Mouse (Mus musculus) neural tube, embryonic 15.5 days (tissue): Measurements from ENCODE around the gene Kcnk10. TPM values are rescaled to one million over a fixed set of nuclear protein-coding genes. Genes with fewer than 3 reads are reported as not detected.

ENCODE experiments used
- ATAC-seq: fragments of 200-750 bp; cut with Nextera tagmentation; 2 replicates; pipeline ENCODE4 v1.8.0; 2017; ENCODE audit warnings: mild to moderate bottlenecking, moderate TSS enrichment, moderate library complexity; ENCODE audit not compliant: low FRiP score
- H3K27ac ChIP-seq: fragments of 300-500 bp; sonication (generic); replicated peaks from 2 replicates; pipeline ENCODE4 v1.5.1; 2015; ENCODE audit warnings: mild to moderate bottlenecking, inconsistent platforms
- H3K27me3 ChIP-seq: fragments of 300-500 bp; sonication (generic); replicated peaks from 2 replicates; pipeline ENCODE4 v1.6.1; 2015; ENCODE audit warnings: inconsistent platforms
- H3K36me3 ChIP-seq: fragments of 300-500 bp; sonication (generic); 2 replicates; pipeline ENCODE4 v1.6.1; 2015; ENCODE audit warnings: inconsistent platforms
- H3K4me1 ChIP-seq: fragments of 300-500 bp; sonication (generic); 2 replicates; pipeline ENCODE4 v1.6.1; 2015; ENCODE audit warnings: inconsistent platforms
- H3K4me2 ChIP-seq: fragments of 300-500 bp; sonication (generic); 2 replicates; pipeline ENCODE4 v1.6.1; 2015; ENCODE audit warnings: inconsistent platforms, mild to moderate bottlenecking, moderate library complexity
- H3K4me3 ChIP-seq: fragments of 300-500 bp; sonication (generic); replicated peaks from 2 replicates; pipeline ENCODE4 v1.5.1; 2015; ENCODE audit warnings: mild to moderate bottlenecking, inconsistent platforms
- H3K9ac ChIP-seq: fragments of 300-500 bp; sonication (generic); replicated peaks from 2 replicates; pipeline ENCODE4 v1.6.1; 2015; ENCODE audit warnings: mild to moderate bottlenecking, inconsistent platforms
- H3K9me3 ChIP-seq: fragments of 300-500 bp; sonication (generic); replicated peaks from 2 replicates; pipeline ENCODE4 v1.6.1; 2016; ENCODE audit warnings: inconsistent platforms
- whole genome bisulfite sequencing: fragments of 180-500 bp; shearing (Covaris S2); methylation state at CpG from one replicate; pipeline ENCODE4 v1.1.7; 2015; ENCODE audit warnings: mixed read lengths; 5-methylcytosine and 5-hydroxymethylcytosine counted together
- polyA plus RNA-seq: library from polyadenylated mRNA; unstranded; fragments of >200 nt; fragmentation: Nextera tagmentation; extraction: Ambion mirVana; gene quantifications from 2 replicates; pipeline ENCODE4 v1.2.1, GENCODE M21; 2015

The Kcnk10 gene
- polyA plus RNA-seq, 1 experiment from 2014 or later, result 31.5 TPM

DNA sequence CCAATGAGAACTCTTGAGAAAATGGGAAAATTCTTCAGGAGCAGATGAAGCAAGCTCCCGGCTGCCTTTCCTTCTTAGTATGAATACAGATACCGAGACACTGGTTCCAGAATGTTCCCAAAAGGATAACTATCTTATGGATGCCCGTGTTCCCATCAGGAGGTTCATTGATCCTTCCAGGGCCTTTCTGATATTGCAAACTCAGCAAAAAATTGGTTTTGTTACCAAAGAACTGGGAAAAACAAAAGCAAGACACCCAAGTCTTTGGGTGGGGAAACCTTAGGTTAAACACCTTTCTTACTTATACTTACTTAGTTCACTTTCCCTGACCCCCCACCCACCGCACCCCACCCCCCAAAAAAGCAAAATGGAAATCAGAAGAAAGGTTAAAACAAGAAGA lies 188.5 kb downstream of the Kcnk10 start:
- Histone ChIP-seq H3K27me3 (no peaks in the 10 kb centered on the region), H3K4me2 (no peak overlapping the region), H3K27ac (no peak overlapping the region), H3K9ac (no peak overlapping the region), H3K36me3 (no peaks in the 10 kb centered on the region), H3K4me1 (no peaks in the 10 kb centered on the region), H3K4me3 (no peak overlapping the region), H3K9me3 (no peaks in the 10 kb centered on the region)
- ATAC-seq, result no peak
- WGBS, result 94% methylated on average over 4 of the region's 4 CpGs

Other genes starting within 250 kb of the Kcnk10 start
- 29.4 and 34.9 TPM in 2 replicates for gene Spata7, start 49.8 kb upstream of the Kcnk10 start, polyA plus RNA-seq
- gene Ptpn21, start 159.1 kb upstream of the Kcnk10 start, polyA plus RNA-seq, result 3.4 and 4.6 TPM in 2 replicates
- 96.3 and 105 TPM in 2 replicates for gene Zc3h14, start 168.7 kb upstream of the Kcnk10 start, polyA plus RNA-seq